Mouse (Mus musculus) thymus, adult 2 months (tissue): ENCODE measurements around the gene Mansc1.
"Not testable (repeated sequence)": the region's sequence is repeated elsewhere in the genome, so short reads cannot be mapped to it uniquely, and the experiment has no call there.

Experiments
- CTCF ChIP-seq: fragments of 200-500 bp; IDR thresholded peaks from 2 replicates; pipeline ENCODE4 v1.5.1; 2012; ENCODE audit warnings: mild to moderate bottlenecking, control low read depth, low read length, moderate library complexity, borderline replicate concordance; ENCODE audit not compliant: control insufficient read depth, poor library complexity, insufficient read depth; ENCODE audit errors: extremely low read depth
- POLR2A ChIP-seq: fragments of 200-500 bp; IDR thresholded peaks from 2 replicates; pipeline ENCODE4 v1.6.1; 2012; ENCODE audit warnings: mild to moderate bottlenecking, low read length, control low read depth, moderate library complexity; ENCODE audit not compliant: control insufficient read depth, poor library complexity, insufficient read depth; ENCODE audit errors: extremely low read depth

DNA sequence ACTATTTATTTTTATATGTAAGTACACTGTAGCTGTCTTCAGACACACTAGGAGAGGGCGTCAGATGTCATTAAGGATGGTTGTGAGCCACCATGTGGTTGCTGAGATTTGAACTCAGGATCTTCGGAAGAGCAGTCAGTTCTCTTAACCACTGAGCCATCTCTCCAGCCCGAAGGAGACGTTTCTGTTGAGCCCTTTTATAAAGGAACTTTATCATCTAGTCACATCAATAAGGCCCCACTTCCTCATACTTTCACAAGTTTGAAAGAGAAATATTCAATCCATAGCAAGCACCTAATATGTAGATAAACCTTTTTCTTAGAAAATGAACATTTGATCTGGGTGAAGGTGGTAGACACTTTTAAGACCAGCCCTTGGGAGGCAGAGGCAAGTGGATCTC is 47.0 kb upstream of the Mansc1 start:
- not testable (repeated sequence) for TF ChIP-seq CTCF, POLR2A
